Mouse (Mus musculus) mouse embryonic stem cell (cell line): ENCODE measurements at regions not wholly inside any gene's neighbourhood (a gene's known extent, or its start where the extent isn't known, plus 50 kb on each side); places are given as distances from the start of the nearest gene placed in this dataset.
"Not testable (repeated sequence)": the region's sequence is repeated elsewhere in the genome, so short reads cannot be mapped to it uniquely, and the experiment has no call there.

Source experiments
- in situ Hi-C, 2 experiments: fragments of 300-500 bp; cut with MboI; formaldehyde crosslinking; loops; 1 replicate in 1 of 2; 3 replicates in 1 of 2; pipeline ENCODE4 v1.14.3; 2019 to 2020; ENCODE audit warnings: low sequenced_read_pairs in 2 of 2, low pct_unique_long_range_greater_than_20kb in 1 of 2, mixed read lengths in 1 of 2; ENCODE audit not compliant: unreplicated experiment in 1 of 2

- in situ Hi-C loops, result no loop called here
These were observed 863.5 kb downstream of the Basp1 start for GRCm38 (mm10) chr15:24550108-24550507.

- in situ Hi-C loops, result no loop called here
These were observed 883.5 kb downstream of the Basp1 start for GRCm38 (mm10) chr15:24530065-24530464.

GRCm38 (mm10) chr15:24527379-24527778 lies 886.2 kb downstream of the Basp1 start:
- in situ Hi-C loops, result no loop called here

- in situ Hi-C loops, result no loop called here
These were observed 899.6 kb downstream of the Basp1 start for GRCm38 (mm10) chr15:24513926-24514325.

GRCm38 (mm10) chr15:24501907-24502559 lies 911.5 kb downstream of the Basp1 start:
- in situ Hi-C loops, result no loop called here

GRCm38 (mm10) chr15:24486235-24486634 lies 927.3 kb downstream of the Basp1 start:
- in situ Hi-C loops, result no loop called here

- in situ Hi-C loops, result no loop called here
These were observed 945.3 kb downstream of the Basp1 start for GRCm38 (mm10) chr15:24468239-24468638.

GRCm38 (mm10) chr15:24457726-24458125 lies 955.8 kb downstream of the Basp1 start:
- in situ Hi-C loops, result no loop called here

GRCm38 (mm10) chr15:24433083-24433482 lies 980.5 kb downstream of the Basp1 start:
- in situ Hi-C loops, result no loop called here

GRCm38 (mm10) chr15:24429154-24429553 lies 984.4 kb downstream of the Basp1 start:
- in situ Hi-C loops, result no loop called here

- in situ Hi-C loops, result no loop called here
These were observed 991.1 kb downstream of the Basp1 start for GRCm38 (mm10) chr15:24422333-24422942.

- in situ Hi-C loops, result no loop called here
These were observed 993.8 kb downstream of the Basp1 start for GRCm38 (mm10) chr15:24419736-24420135.

GRCm38 (mm10) chr15:24419186-24419585 lies 994.4 kb downstream of the Basp1 start:
- in situ Hi-C loops, result no loop called here

- in situ Hi-C loops, result no loop called here
These were observed 1005.9 kb downstream of the Basp1 start for GRCm38 (mm10) chr15:24407691-24408090.

GRCm38 (mm10) chr15:24405305-24405704 lies 1008.3 kb downstream of the Basp1 start:
- in situ Hi-C loops, result no loop called here

- in situ Hi-C loops, result no loop called here
These were observed 1013.5 kb downstream of the Basp1 start for GRCm38 (mm10) chr15:24400088-24400487.

GRCm38 (mm10) chr15:24358398-24358797 lies 1055.2 kb downstream of the Basp1 start:
- in situ Hi-C loops, result no loop called here

GRCm38 (mm10) chr15:24348975-24349560 lies 1064.5 kb downstream of the Basp1 start:
- in situ Hi-C loops, result no loop called here

GRCm38 (mm10) chr15:24335876-24336275 lies 1077.7 kb downstream of the Basp1 start:
- in situ Hi-C loops, result not testable (repeated sequence)

GRCm38 (mm10) chr15:24303123-24303522 lies 1110.4 kb downstream of the Basp1 start:
- in situ Hi-C loops, result not testable (repeated sequence)
